Mouse (Mus musculus) liver, embryonic 12.5 days (tissue): ENCODE measurements at regions not wholly inside any gene's neighbourhood (a gene's known extent, or its start where the extent isn't known, plus 50 kb on each side); places are given as distances from the start of the nearest gene placed in this dataset.

Source experiments
- ATAC-seq: fragments of 200-750 bp; cut with Nextera tagmentation; 2 replicates; pipeline ENCODE4 v1.8.0; 2017; ENCODE audit warnings: moderate number of reproducible peaks, mild to moderate bottlenecking, moderate library complexity
- H3K27ac ChIP-seq: fragments of 300-500 bp; sonication (generic); 2 replicates; pipeline ENCODE4 v1.5.1; 2016; ENCODE audit warnings: mild to moderate bottlenecking
- H3K27me3 ChIP-seq: fragments of 300-500 bp; sonication (generic); replicated peaks from 2 replicates; pipeline ENCODE4 v1.6.1; 2016; ENCODE audit warnings: mild to moderate bottlenecking, moderate library complexity
- H3K36me3 ChIP-seq: fragments of 300-500 bp; sonication (generic); 2 replicates; pipeline ENCODE4 v1.6.1; 2016; ENCODE audit warnings: mild to moderate bottlenecking, moderate library complexity
- H3K4me1 ChIP-seq: fragments of 300-500 bp; sonication (generic); 2 replicates; pipeline ENCODE4 v1.6.1; 2016
- H3K4me2 ChIP-seq: fragments of 300-500 bp; sonication (generic); 2 replicates; pipeline ENCODE4 v1.6.1; 2016; ENCODE audit warnings: mild to moderate bottlenecking, moderate library complexity
- H3K4me3 ChIP-seq: fragments of 300-500 bp; sonication (generic); 2 replicates; pipeline ENCODE4 v1.5.1; 2016; ENCODE audit warnings: mild to moderate bottlenecking, moderate library complexity
- H3K9ac ChIP-seq: fragments of 300-500 bp; sonication (generic); 2 replicates; pipeline ENCODE4 v1.6.1; 2016; ENCODE audit warnings: mild to moderate bottlenecking, moderate library complexity
- H3K9me3 ChIP-seq: fragments of 300-500 bp; sonication (generic); replicated peaks from 2 replicates; pipeline ENCODE4 v1.6.1; 2016; ENCODE audit warnings: mild to moderate bottlenecking, moderate library complexity
- WGBS: fragments of 180-500 bp; shearing (Covaris S2); methylation state at CpG from one replicate; pipeline ENCODE4 v1.1.7; 2016; ENCODE audit not compliant: insufficient replicate concordance; 5-methylcytosine and 5-hydroxymethylcytosine counted together

- 26% methylated on average over 6 of the region's 6 CpGs for WGBS
- no peak for ATAC-seq
These were observed 163.1 kb upstream of the Nectin1 start for GRCm38 (mm10) chr9:43580653-43581052.

GRCm38 (mm10) chr9:43585616-43586015, 158.2 kb upstream of the Nectin1 start:
- H3K4me2 ChIP-seq, result no peak overlapping the region
- no peaks in the 10 kb centered on the region for H3K36me3 ChIP-seq
- H3K4me1 ChIP-seq, result no peaks in the 10 kb centered on the region
- H3K9me3 ChIP-seq, result no peaks in the 10 kb centered on the region
- no peak for ATAC-seq
- 65% methylated on average over 6 of the region's 6 CpGs for WGBS
- no peak overlapping the region for H3K9ac ChIP-seq
- no peak overlapping the region for H3K27ac ChIP-seq
- no peak overlapping the region for H3K4me3 ChIP-seq
- H3K27me3 ChIP-seq, result no peaks in the 10 kb centered on the region

More at GRCm38 (mm10) chr9:43580653-43581052, 163.1 kb upstream of the Nectin1 start:
- H3K4me3 ChIP-seq, result no peak overlapping the region
- no peaks in the 10 kb centered on the region for H3K4me1 ChIP-seq
- H3K36me3 ChIP-seq, result no peaks in the 10 kb centered on the region
- H3K4me2 ChIP-seq, result no peak overlapping the region
- no peak overlapping the region for H3K27ac ChIP-seq
- no peak overlapping the region for H3K9ac ChIP-seq
- H3K27me3 ChIP-seq, result no peaks in the 10 kb centered on the region
- no peaks in the 10 kb centered on the region for H3K9me3 ChIP-seq

- WGBS, result 63% methylated on average over 6 of the region's 6 CpGs
- no peak for ATAC-seq
These were observed 150.5 kb upstream of the Nectin1 start for GRCm38 (mm10) chr9:43593236-43593635.

GRCm38 (mm10) chr9:43594814-43595213, 149.0 kb upstream of the Nectin1 start:
- Histone ChIP-seq H3K4me1 (no peaks in the 10 kb centered on the region), H3K4me2 (no peak overlapping the region), H3K9ac (no peak overlapping the region), H3K27ac (no peak overlapping the region), H3K36me3 (no peaks in the 10 kb centered on the region), H3K9me3 (no peaks in the 10 kb centered on the region), H3K4me3 (no peak overlapping the region), H3K27me3 (no peaks in the 10 kb centered on the region; the same call in 1 of the 2 replicates)
- WGBS, result 58% methylated on average over 3 of the region's 3 CpGs
- ATAC-seq, result no peak

More at GRCm38 (mm10) chr9:43593236-43593635, 150.5 kb upstream of the Nectin1 start:
- Histone ChIP-seq H3K36me3 (no peaks in the 10 kb centered on the region), H3K4me1 (no peaks in the 10 kb centered on the region), H3K27ac (no peak overlapping the region), H3K9me3 (no peaks in the 10 kb centered on the region), H3K9ac (no peak overlapping the region), H3K27me3 (no peaks in the 10 kb centered on the region; the same call in 1 of the 2 replicates), H3K4me2 (no peak overlapping the region), H3K4me3 (no peak overlapping the region)

- H3K9ac ChIP-seq, result no peak overlapping the region
- H3K4me1 ChIP-seq, result no peaks in the 10 kb centered on the region
- 39% methylated on average over 4 of the region's 4 CpGs for WGBS
- no peaks in the 10 kb centered on the region for H3K36me3 ChIP-seq
- H3K4me2 ChIP-seq, result no peak overlapping the region
- no peaks in the 10 kb centered on the region for H3K9me3 ChIP-seq
- H3K27me3 ChIP-seq, result no peaks in the 10 kb centered on the region; the same call in 1 of the 2 replicates
- H3K27ac ChIP-seq, result no peak overlapping the region
- H3K4me3 ChIP-seq, result no peak overlapping the region
- no peak for ATAC-seq
These were observed 148.3 kb upstream of the Nectin1 start for GRCm38 (mm10) chr9:43595461-43595860.

- no peak overlapping the region for H3K27ac ChIP-seq
- H3K9ac ChIP-seq, result no peak overlapping the region
- no peak overlapping the region for H3K4me3 ChIP-seq
- H3K9me3 ChIP-seq, result no peaks in the 10 kb centered on the region
- 33% methylated on average over 2 of the region's 2 CpGs for WGBS
- H3K27me3 ChIP-seq, result no peaks in the 10 kb centered on the region; the same call in 1 of the 2 replicates
- no peak for ATAC-seq
- no peaks in the 10 kb centered on the region for H3K4me1 ChIP-seq
- no peaks in the 10 kb centered on the region for H3K36me3 ChIP-seq
- H3K4me2 ChIP-seq, result no peak overlapping the region
These were observed 143.4 kb upstream of the Nectin1 start for GRCm38 (mm10) chr9:43600396-43600795.

- ATAC-seq, result no peak
- WGBS, result 36% methylated on average over 12 of the region's 12 CpGs
- Histone ChIP-seq H3K4me2 (no peak overlapping the region), H3K27me3 (peaks cover 22% of the 10 kb centered on the region), H3K4me3 (no peak overlapping the region), H3K9me3 (no peaks in the 10 kb centered on the region), H3K4me1 (no peaks in the 10 kb centered on the region), H3K36me3 (no peaks in the 10 kb centered on the region), H3K27ac (no peak overlapping the region), H3K9ac (no peak overlapping the region)
These were observed 126.2 kb upstream of the Nectin1 start for GRCm38 (mm10) chr9:43617632-43618031.

- 41% methylated on average over 4 of the region's 4 CpGs for WGBS
- Histone ChIP-seq H3K4me3 (no peak overlapping the region), H3K27me3 (0 out of 2 replicates have a peak, but pooled peaks cover 5% of the 10 kb centered on the region), H3K4me2 (no peak overlapping the region), H3K9me3 (no peaks in the 10 kb centered on the region), H3K27ac (no peak overlapping the region), H3K4me1 (no peaks in the 10 kb centered on the region), H3K36me3 (no peaks in the 10 kb centered on the region), H3K9ac (no peak overlapping the region)
- ATAC-seq, result no peak
These were observed 116.2 kb upstream of the Nectin1 start for GRCm38 (mm10) chr9:43627558-43627957.

GRCm38 (mm10) chr9:43628786-43629185, 115.0 kb upstream of the Nectin1 start:
- no peak for ATAC-seq
- no peaks in the 10 kb centered on the region for H3K4me1 ChIP-seq
- no peak overlapping the region for H3K27ac ChIP-seq
- no peaks in the 10 kb centered on the region for H3K9me3 ChIP-seq
- 0 out of 2 replicates have a peak, but pooled peaks cover 5% of the 10 kb centered on the region for H3K27me3 ChIP-seq
- no peaks in the 10 kb centered on the region for H3K36me3 ChIP-seq
- WGBS, result 28% methylated on average over 11 of the region's 11 CpGs
- no peak overlapping the region for H3K4me3 ChIP-seq
- H3K9ac ChIP-seq, result no peak overlapping the region
- H3K4me2 ChIP-seq, result no peak overlapping the region

GRCm38 (mm10) chr9:43636372-43636965, 107.3 kb upstream of the Nectin1 start:
- Histone ChIP-seq H3K27me3 (no peaks in the 10 kb centered on the region), H3K9me3 (no peaks in the 10 kb centered on the region), H3K27ac (no peak overlapping the region), H3K4me3 (no peak overlapping the region), H3K36me3 (no peaks in the 10 kb centered on the region), H3K4me1 (no peaks in the 10 kb centered on the region), H3K4me2 (no peak overlapping the region), H3K9ac (no peak overlapping the region)
- ATAC-seq, result no peak
- 69% methylated on average over 11 of the region's 11 CpGs for WGBS

- Histone ChIP-seq H3K4me1 (no peaks in the 10 kb centered on the region), H3K9me3 (no peaks in the 10 kb centered on the region), H3K27me3 (no peaks in the 10 kb centered on the region), H3K4me2 (no peak overlapping the region), H3K4me3 (no peak overlapping the region), H3K27ac (no peak overlapping the region), H3K9ac (no peak overlapping the region), H3K36me3 (no peaks in the 10 kb centered on the region)
- WGBS, result 46% methylated on average over 3 of the region's 3 CpGs
- ATAC-seq, result no peak
These were observed 85.6 kb upstream of the Nectin1 start for GRCm38 (mm10) chr9:43658186-43658585.

GRCm38 (mm10) chr9:43659237-43659636, 84.5 kb upstream of the Nectin1 start:
- no peaks in the 10 kb centered on the region for H3K9me3 ChIP-seq
- H3K36me3 ChIP-seq, result no peaks in the 10 kb centered on the region
- no peaks in the 10 kb centered on the region for H3K4me1 ChIP-seq
- ATAC-seq, result no peak
- H3K4me3 ChIP-seq, result no peak overlapping the region
- 56% methylated on average over 6 of the region's 6 CpGs for WGBS
- H3K4me2 ChIP-seq, result no peak overlapping the region
- H3K27ac ChIP-seq, result no peak overlapping the region
- no peaks in the 10 kb centered on the region for H3K27me3 ChIP-seq
- H3K9ac ChIP-seq, result no peak overlapping the region

- H3K4me2 ChIP-seq, result no peak overlapping the region
- WGBS, result 75% methylated on average over 5 of the region's 5 CpGs
These were observed 83.6 kb upstream of the Nectin1 start for GRCm38 (mm10) chr9:43660151-43660550.

More at GRCm38 (mm10) chr9:43660151-43660550, 83.6 kb upstream of the Nectin1 start:
- Histone ChIP-seq H3K9ac (no peak overlapping the region), H3K27ac (no peak overlapping the region), H3K4me3 (no peak overlapping the region), H3K9me3 (no peaks in the 10 kb centered on the region), H3K4me1 (no peaks in the 10 kb centered on the region), H3K36me3 (no peaks in the 10 kb centered on the region), H3K27me3 (no peaks in the 10 kb centered on the region)
- ATAC-seq, result no peak
